Mouse (Mus musculus) forebrain, postnatal 0 days (tissue): ENCODE data around the gene Iqsec3. TPM values are rescaled to one million over a fixed set of nuclear protein-coding genes. Genes with fewer than 3 reads are reported as not detected.

ENCODE experiments used
- ATAC-seq: fragments of 200-750 bp; cut with Nextera tagmentation; 2 replicates; pipeline ENCODE4 v1.8.0; 2017; ENCODE audit warnings: mild to moderate bottlenecking, moderate library complexity
- DNase-seq: peaks from one replicate; pipeline ENCODE4 v3.0.0-alpha.2; 2015
- H3K27ac ChIP-seq: fragments of 300-500 bp; sonication (generic); 2 replicates; pipeline ENCODE4 v1.5.1; 2014; ENCODE audit warnings: low read depth, mild to moderate bottlenecking, antibody characterized with exemption, low read length, moderate library complexity, mixed read lengths
- H3K27me3 ChIP-seq: fragments of 300-500 bp; sonication (generic); 2 replicates; pipeline ENCODE4 v1.6.1; 2014; ENCODE audit warnings: mild to moderate bottlenecking, low read length, mixed read lengths; ENCODE audit not compliant: insufficient read depth
- H3K36me3 ChIP-seq: fragments of 300-500 bp; sonication (generic); 2 replicates; pipeline ENCODE4 v1.6.1; 2014; ENCODE audit warnings: mild to moderate bottlenecking, moderate library complexity; ENCODE audit not compliant: insufficient read depth
- H3K4me1 ChIP-seq: fragments of 300-500 bp; sonication (generic); 2 replicates; pipeline ENCODE4 v1.6.1; 2014; ENCODE audit warnings: antibody characterized with exemption; ENCODE audit not compliant: insufficient read depth
- H3K4me2 ChIP-seq: fragments of 300-500 bp; sonication (generic); 2 replicates; pipeline ENCODE4 v1.6.1; 2014; ENCODE audit warnings: low read depth, mild to moderate bottlenecking, moderate library complexity
- H3K4me3 ChIP-seq: fragments of 300-500 bp; sonication (generic); 2 replicates; pipeline ENCODE4 v1.5.1; 2014; ENCODE audit warnings: low read depth, low read length, mixed read lengths
- H3K9ac ChIP-seq: fragments of 300-500 bp; sonication (generic); 2 replicates; pipeline ENCODE4 v1.6.1; 2014; ENCODE audit warnings: mild to moderate bottlenecking
- H3K9me3 ChIP-seq: fragments of 300-500 bp; sonication (generic); 2 replicates; pipeline ENCODE4 v1.6.1; 2016; ENCODE audit warnings: low read length
- CTCF ChIP-seq: sonication (generic); IDR thresholded peaks from 2 replicates; pipeline ENCODE4 v1.5.1; 2016; ENCODE audit warnings: antibody characterized with exemption, control low read depth, low read depth
- WGBS: fragments of 180-500 bp; shearing (Covaris S2); extraction: QIAGEN DNeasy Blood & Tissue Kit; methylation state at CpG from one replicate; pipeline ENCODE4 v1.1.7; 2014; 5-methylcytosine and 5-hydroxymethylcytosine counted together
- polyA plus RNA-seq: library from polyadenylated mRNA; unstranded; fragments of >200 nt; fragmentation: Nextera tagmentation; extraction: Ambion mirVana; gene quantifications from 2 replicates; pipeline ENCODE4 v1.2.1, GENCODE M21; 2015
- total RNA-seq: library from RNA; depleted of rRNA; stranded (reverse); fragments of >200 nt; gene quantifications from 2 replicates; pipeline ENCODE4 v1.2.3, GENCODE M21; 2014

Iqsec3 gene
- total and polyA plus RNA-seq, 2 experiments from 2014 or later: 6.8 to 32.4 TPM

- H3K9me3 ChIP-seq: no peaks in the 10 kb centered on the region
- 40% methylated on average over 12 of the region's 12 CpGs for WGBS
- H3K4me3 ChIP-seq: no peak overlapping the region
- H3K4me2 ChIP-seq: no peak overlapping the region
- H3K9ac ChIP-seq: no peak overlapping the region
- H3K36me3 ChIP-seq: no peaks in the 10 kb centered on the region
- H3K27me3 ChIP-seq: no peaks in the 10 kb centered on the region
- DNase-seq (peak; percentile 48), ATAC-seq (peak; percentile 69)
- peak overlapping the region; percentile 40; the same call in 1 of the 2 replicates for H3K27ac ChIP-seq
- no peaks in the 10 kb centered on the region for H3K4me1 ChIP-seq
- no peak for TF ChIP-seq CTCF
These were observed 18.7 kb downstream of the Iqsec3 start for GRCm38 (mm10) chr6:121454549-121455494.

DNA sequence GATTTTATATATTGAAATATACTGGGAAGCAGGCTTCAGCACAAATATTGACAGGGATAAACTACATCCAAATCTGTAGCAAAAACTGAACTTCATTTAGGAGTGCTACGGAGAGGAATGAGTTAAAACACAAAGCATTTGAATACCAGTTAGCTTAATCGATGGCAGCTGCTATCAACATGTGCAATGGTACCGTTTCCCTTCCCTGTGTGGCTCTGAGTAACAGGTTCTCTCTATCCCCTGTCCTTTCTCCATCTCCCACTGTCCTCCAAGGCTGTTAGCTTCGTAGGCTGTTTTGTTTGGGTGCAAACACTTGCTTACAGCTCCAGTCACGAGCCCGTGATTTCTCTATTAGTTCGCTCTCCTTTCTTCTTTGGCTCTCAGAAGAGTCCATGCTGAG is 19.7 kb downstream of the Iqsec3 start:
- TF ChIP-seq CTCF: no peak
- H3K9me3 ChIP-seq: no peaks in the 10 kb centered on the region
- DNase-seq: no peak
- H3K27ac ChIP-seq: no peak overlapping the region
- H3K36me3 ChIP-seq: no peaks in the 10 kb centered on the region
- no peak overlapping the region for H3K4me3 ChIP-seq
- no peaks in the 10 kb centered on the region for H3K27me3 ChIP-seq
- H3K4me1 ChIP-seq: no peaks in the 10 kb centered on the region
- no peak overlapping the region for H3K9ac ChIP-seq
- ATAC-seq: no peak
- no peak overlapping the region for H3K4me2 ChIP-seq
- 32% methylated on average over 7 of the region's 7 CpGs for WGBS

DNA sequence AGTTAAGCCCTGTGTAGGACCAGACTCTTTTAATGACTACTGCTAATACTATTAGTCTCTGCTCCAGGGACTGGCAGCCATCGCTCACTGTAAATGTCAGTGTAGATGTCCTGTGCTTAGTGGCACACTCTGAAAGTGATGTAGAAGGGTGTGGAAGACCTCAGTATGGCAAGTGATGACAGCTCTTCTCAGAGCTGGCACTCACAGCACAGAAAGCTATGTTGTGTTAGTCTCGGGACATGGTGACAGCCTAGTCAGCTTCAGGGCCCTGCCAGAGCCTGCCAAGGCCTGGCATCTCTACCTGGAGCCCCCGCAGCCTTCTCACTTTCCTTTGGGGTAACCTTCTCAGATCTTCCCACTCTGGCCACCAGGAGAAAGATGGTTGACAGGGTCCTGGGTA is 21.8 kb downstream of the Iqsec3 start:
- no peak for ATAC-seq
- no peaks in the 10 kb centered on the region for H3K9me3 ChIP-seq
- H3K36me3 ChIP-seq: no peaks in the 10 kb centered on the region
- no peaks in the 10 kb centered on the region for H3K27me3 ChIP-seq
- no peak overlapping the region for H3K4me2 ChIP-seq
- H3K27ac ChIP-seq: no peak overlapping the region
- TF ChIP-seq CTCF: no peak
- 83% methylated on average over 3 of the region's 3 CpGs for WGBS
- no peak overlapping the region for H3K4me3 ChIP-seq
- no peaks in the 10 kb centered on the region for H3K4me1 ChIP-seq
- no peak overlapping the region for H3K9ac ChIP-seq
- DNase-seq: no peak

DNA sequence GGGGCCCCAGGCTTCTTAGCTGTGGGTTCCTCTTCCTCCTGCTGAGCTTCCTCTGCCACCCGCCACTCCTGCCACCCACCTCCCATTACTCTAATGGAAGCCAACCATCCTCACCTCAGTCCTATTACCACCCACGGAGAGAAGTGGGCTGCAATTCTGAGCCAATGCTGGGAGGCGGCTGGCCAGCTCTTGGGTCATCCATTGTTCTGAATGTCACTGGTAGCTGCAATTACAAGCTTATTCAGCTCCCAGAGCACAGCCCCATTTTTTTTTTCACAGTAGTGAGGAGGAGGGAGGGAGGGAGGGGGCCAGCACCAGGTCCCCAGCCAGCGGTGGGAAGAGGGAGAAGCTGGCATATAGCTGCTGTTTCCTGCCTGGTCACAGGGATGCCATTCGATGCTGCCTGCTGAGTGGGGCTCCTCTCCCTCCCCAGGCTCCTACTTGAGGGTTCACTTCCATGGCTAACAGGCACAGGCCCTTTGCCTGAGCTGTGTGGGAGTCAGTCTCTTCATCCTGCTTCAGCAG is 32.7 kb downstream of the Iqsec3 start:
- H3K9me3 ChIP-seq: no peaks in the 10 kb centered on the region
- H3K4me1 ChIP-seq: no peaks in the 10 kb centered on the region
- no peak overlapping the region for H3K4me2 ChIP-seq
- 15% methylated on average over 5 of the region's 5 CpGs for WGBS
- DNase-seq (no peak), ATAC-seq (peak; percentile 45; the same call in 1 of the 2 replicates)
- no peak overlapping the region for H3K4me3 ChIP-seq
- TF ChIP-seq CTCF: no peak
- H3K27me3 ChIP-seq: no peaks in the 10 kb centered on the region
- H3K9ac ChIP-seq: no peak overlapping the region
- peaks cover 10% of the 10 kb centered on the region; the same call in 1 of the 2 replicates for H3K36me3 ChIP-seq
- no peak overlapping the region for H3K27ac ChIP-seq

DNA sequence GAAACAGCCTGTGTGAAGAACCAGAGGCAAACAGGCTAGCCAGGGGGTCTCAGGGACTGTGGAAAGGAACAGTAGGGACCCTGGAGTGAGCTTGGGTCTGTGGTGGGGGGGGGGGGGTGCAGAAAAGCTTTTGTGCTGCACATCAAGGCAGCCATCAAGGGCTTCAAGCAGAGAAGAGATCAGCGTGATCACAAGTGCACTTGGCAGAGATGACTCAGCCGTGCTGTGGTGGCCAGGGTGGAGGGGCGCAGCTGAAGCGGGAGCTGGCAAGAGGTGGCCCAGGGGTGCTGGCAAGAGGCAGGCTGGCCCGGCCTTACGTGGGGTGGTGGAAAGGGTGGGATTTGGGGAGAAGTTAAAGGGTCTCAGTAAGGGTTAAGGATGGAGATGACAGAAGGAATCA is 48.6 kb downstream of the Iqsec3 start:
- TF ChIP-seq CTCF: no peak
- Histone ChIP-seq H3K4me3 (no peak overlapping the region), H3K27me3 (no peaks in the 10 kb centered on the region), H3K9ac (no peak overlapping the region), H3K9me3 (no peaks in the 10 kb centered on the region), H3K4me2 (no peak overlapping the region), H3K27ac (no peak overlapping the region), H3K4me1 (no peaks in the 10 kb centered on the region), H3K36me3 (no peaks in the 10 kb centered on the region)
- ATAC-seq (peak; percentile 46), DNase-seq (no peak)
- 45% methylated on average over 6 of the region's 6 CpGs for WGBS

DNA sequence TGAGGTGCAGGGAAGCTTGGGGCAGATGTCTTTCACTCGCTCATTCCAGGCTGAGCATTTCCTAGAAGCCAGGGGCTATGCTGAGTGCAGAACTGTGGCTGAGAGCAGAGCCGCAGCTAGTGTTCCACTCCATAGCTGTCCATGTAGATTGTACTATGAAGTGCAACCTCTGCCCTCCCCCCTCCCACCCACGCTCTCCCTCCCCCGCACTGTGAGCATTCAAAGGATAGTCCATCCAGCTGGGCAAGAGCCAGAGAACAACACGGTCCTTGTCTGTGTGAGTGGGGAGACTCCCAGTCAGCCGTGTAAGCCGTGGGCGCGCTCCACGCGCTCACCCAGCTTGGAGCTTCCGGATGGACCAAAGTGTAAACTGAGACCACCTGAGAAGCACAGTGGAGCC is 49.1 kb downstream of the Iqsec3 start:
- no peaks in the 10 kb centered on the region for H3K9me3 ChIP-seq
- TF ChIP-seq CTCF: no peak
- WGBS: 54% methylated on average over 12 of the region's 12 CpGs
- H3K4me3 ChIP-seq: no peak overlapping the region
- H3K9ac ChIP-seq: no peak overlapping the region
- H3K4me2 ChIP-seq: no peak overlapping the region
- no peaks in the 10 kb centered on the region for H3K4me1 ChIP-seq
- no peaks in the 10 kb centered on the region for H3K36me3 ChIP-seq
- ATAC-seq (peak; percentile 15; the same call in 1 of the 2 replicates), DNase-seq (no peak)
- no peaks in the 10 kb centered on the region for H3K27me3 ChIP-seq
- no peak overlapping the region for H3K27ac ChIP-seq

- DNase-seq (no peak), ATAC-seq (0 out of 2 replicates have a peak, but pooled peaks have one; percentile 16)
- Histone ChIP-seq H3K9me3 (no peaks in the 10 kb centered on the region), H3K4me1 (no peaks in the 10 kb centered on the region), H3K9ac (no peak overlapping the region), H3K36me3 (no peaks in the 10 kb centered on the region; the same call in 1 of the 2 replicates), H3K27me3 (peaks cover 28% of the 10 kb centered on the region), H3K27ac (no peak overlapping the region), H3K4me2 (peak overlapping the region; percentile 21; the same call in 1 of the 2 replicates), H3K4me3 (peak overlapping the region; percentile 3; the same call in 1 of the 2 replicates)
- 12% methylated on average over 45 of the region's 46 CpGs for WGBS
- TF ChIP-seq CTCF: no peak
These were observed 60.8 kb downstream of the Iqsec3 start for GRCm38 (mm10) chr6:121412558-121413297.
